Comparison of ENCODE assay signal across 21 mouse cellular contexts in the genomic region with DNA sequence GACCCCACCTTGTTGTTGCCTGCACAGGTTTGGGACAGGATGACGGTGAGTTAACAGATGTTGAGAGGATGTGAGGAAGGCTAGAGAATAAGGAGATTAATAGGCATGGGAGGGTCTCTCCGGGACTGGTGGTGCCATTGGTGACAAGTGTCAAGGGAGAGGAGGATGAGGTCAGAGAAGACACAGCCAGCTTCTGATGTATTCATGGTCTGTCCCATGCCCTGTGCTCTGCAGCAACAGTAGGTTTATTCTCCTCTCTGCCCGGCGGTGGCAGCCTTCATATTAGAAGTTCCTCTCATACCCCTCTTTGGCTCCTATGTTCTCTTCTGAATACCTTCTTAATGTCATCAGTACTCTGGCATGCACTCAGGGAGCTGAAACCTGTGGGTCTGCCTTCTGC. TPM values are rescaled to one million over a fixed set of nuclear protein-coding genes. Genes with fewer than 3 reads are reported as not detected.
DNase-seq lines count a peak whose midpoint lies in the region; ATAC-seq and TF ChIP-seq lines count a peak whose summit lies in the region.
"Had no signal": no experiment of that assay in that cellular context is flagged by ENCODE, and none has a peak within 500 bp of the region (broad histone marks: within the 10 kb centered on the region; RNA-seq: fewer than 3 reads in every experiment).

No protein-coding gene starts in this region.

- TF ChIP-seq POLR2A in cortical plate, adult 2 months (IDR thresholded peaks at IDR 0.05; ENCODE audit: extremely low read depth, insufficient read depth, low read length): no peak

- no peaks in the 10 kb centered on the region; the same call in 1 of the 2 replicates for H3K4me1 ChIP-seq in cortical plate, adult 2 months (ENCODE audit: control insufficient read depth, insufficient read depth, low read length)
- no peaks in the 10 kb centered on the region for H3K4me1 ChIP-seq in forebrain, postnatal 0 days (ENCODE audit: insufficient read depth)
- H3K4me1 ChIP-seq: embryonic facial prominence, embryonic 10.5 days; embryonic facial prominence, embryonic 12.5 days; forebrain, embryonic 10.5 days; forebrain, embryonic 12.5 days had no signal

- peak overlapping the region; percentile 69 for H3K27ac ChIP-seq in layer of hippocampus, adult 2 months
- peak overlapping the region; percentile 37 for H3K27ac ChIP-seq in left cerebral cortex, adult 2 months
- peak overlapping the region; percentile 57; the same call in 1 of the 2 replicates for H3K27ac ChIP-seq in cortical plate, adult 2 months (ENCODE audit: insufficient read depth, low read length)
- no peak overlapping the region for H3K27ac ChIP-seq in forebrain, postnatal 0 days (ENCODE audit: low read depth, low read length)
- H3K27ac ChIP-seq: embryonic facial prominence, embryonic 10.5 days; embryonic facial prominence, embryonic 12.5 days; forebrain, embryonic 10.5 days; forebrain, embryonic 12.5 days had no signal

- H3K36me3 ChIP-seq in forebrain, postnatal 0 days (ENCODE audit: insufficient read depth): peaks cover 44% of the 10 kb centered on the region

- no peak for TF ChIP-seq CTCF in layer of hippocampus, adult 2 months (conservative IDR thresholded peaks at IDR 0.05)
- TF ChIP-seq CTCF in left cerebral cortex, adult 2 months (IDR thresholded peaks at IDR 0.05): no peak
- TF ChIP-seq CTCF in cortical plate, adult 2 months (IDR thresholded peaks at IDR 0.05; ENCODE audit: extremely low read depth, insufficient read depth, low read length): no peak
- no peak for TF ChIP-seq CTCF in forebrain, postnatal 0 days (IDR thresholded peaks at IDR 0.05; ENCODE audit: low read depth)

- no peak overlapping the region for H3K9ac ChIP-seq in forebrain, postnatal 0 days
- H3K9ac ChIP-seq: embryonic facial prominence, embryonic 12.5 days; forebrain, embryonic 12.5 days had no signal

- intact Hi-C loops in left cerebral cortex, adult 2 months (cut with DNase I): no loop called here
- intact Hi-C loops in left cerebral cortex, postnatal 36 days (cut with DNase I): no loop called here

- H3K27me3 ChIP-seq in forebrain, postnatal 0 days (ENCODE audit: insufficient read depth, low read length): no peaks in the 10 kb centered on the region
- H3K27me3 ChIP-seq: embryonic facial prominence, embryonic 12.5 days; forebrain, embryonic 12.5 days had no signal

- WGBS in forebrain, postnatal 0 days: 96% methylated on average over 4 of the region's 4 CpGs

- no peaks in the 10 kb centered on the region for H3K9me3 ChIP-seq in forebrain, postnatal 0 days (ENCODE audit: low read length)
- H3K9me3 ChIP-seq: embryonic facial prominence, embryonic 10.5 days; embryonic facial prominence, embryonic 12.5 days; forebrain, embryonic 10.5 days; forebrain, embryonic 12.5 days had no signal

- ATAC-seq in forebrain, postnatal 0 days: no peak
- ATAC-seq: forebrain, embryonic 14.5 days; forebrain, embryonic 16.5 days had no signal

- no peak for DNase-seq in layer of hippocampus, adult 2 months (ENCODE audit: low spot score in 2 of 2)
- no peak for DNase-seq in layer of hippocampus, adult 8-10 months (ENCODE audit: low spot score in 2 of 2)
- no peak for DNase-seq in left cerebral cortex, adult 2 months (ENCODE audit: extremely low spot score in 1 of 2, low spot score in 2 of 2)
- DNase-seq in left cerebral cortex, postnatal 36 days (ENCODE audit: low spot score in 2 of 2): no peak
- DNase-seq in forebrain, postnatal 0 days: no peak
- DNase-seq in lung, postnatal 14 days: no peak
- DNase-seq: adrenal gland, adult 2 months; adrenal gland, postnatal 10 days; adrenal gland, postnatal 25 days; cerebellum, adult 11-12 months; cerebellum, adult 2 months; cerebellum, adult 9-10 months; cerebellum, postnatal 10 days; cerebellum, postnatal 25 days had no signal

- no peak overlapping the region for H3K4me2 ChIP-seq in forebrain, postnatal 0 days (ENCODE audit: low read depth)
- H3K4me2 ChIP-seq: embryonic facial prominence, embryonic 12.5 days; forebrain, embryonic 12.5 days had no signal

- H3K4me3 ChIP-seq in layer of hippocampus, adult 2 months: no peak overlapping the region
- H3K4me3 ChIP-seq in left cerebral cortex, adult 2 months: no peak overlapping the region
- no peak overlapping the region for H3K4me3 ChIP-seq in cortical plate, adult 2 months (ENCODE audit: insufficient read depth, low read length)
- no peak overlapping the region for H3K4me3 ChIP-seq in forebrain, postnatal 0 days (ENCODE audit: low read depth, low read length)
- H3K4me3 ChIP-seq: embryonic facial prominence, embryonic 10.5 days; embryonic facial prominence, embryonic 12.5 days; forebrain, embryonic 10.5 days; forebrain, embryonic 12.5 days had no signal

RNA-seq across cellular contexts. Expression of gene Tecpr2, which starts 31.2 kb away (rescaled TPM):
- total RNA-seq in layer of hippocampus, adult 2 months (2021): 10 to 100 TPM; 39.5 to 42.0 TPM
- total RNA-seq in layer of hippocampus, adult 8-10 months (2022): 10 to 100 TPM; 40.1 to 46.1 (median 44.4) TPM
- total RNA-seq in left cerebral cortex, adult 2 months (2021): 10 to 100 TPM; 46.7 to 50.0 TPM
- total RNA-seq in left cerebral cortex, postnatal 36 days (2021): 10 to 100 TPM; 51.4 TPM
- polyA plus RNA-seq in cortical plate, adult 2 months (2012; rRNA removed): 35.3 and 36.9 TPM in 2 replicates
- total RNA-seq in forebrain, postnatal 0 days (2014; rRNA removed): 20.8 and 25.6 TPM in 2 replicates
- 3.4 and 5.6 TPM in 2 replicates for polyA plus RNA-seq in forebrain, postnatal 0 days (2015; fragmentation: Nextera tagmentation; extraction: Ambion mirVana)

RNA-seq across cellular contexts. Expression of gene Cinp, which starts 31.3 kb away (rescaled TPM):
- total RNA-seq in layer of hippocampus, adult 2 months (2021): 10 to 100 TPM; 63.4 to 65.1 TPM
- total RNA-seq in layer of hippocampus, adult 8-10 months (2022): 10 to 100 TPM; 47.1 to 66.8 (median 55.9) TPM
- total RNA-seq in left cerebral cortex, adult 2 months (2021): 100 to 1,000 TPM in 1 of 2 experiments, 10 to 100 TPM in 1; 94.4 to 107 TPM
- 100 to 1,000 TPM; 100 to 103 TPM for total RNA-seq in left cerebral cortex, postnatal 36 days (2021)
- 116 and 121 TPM in 2 replicates for polyA plus RNA-seq in cortical plate, adult 2 months (2012; rRNA removed)
- total RNA-seq in forebrain, postnatal 0 days (2014; rRNA removed): 93.6 and 116 TPM in 2 replicates
- 82.2 and 92.3 TPM in 2 replicates for polyA plus RNA-seq in forebrain, postnatal 0 days (2015; fragmentation: Nextera tagmentation; extraction: Ambion mirVana)

RNA-seq across cellular contexts. Expression of gene Ankrd9, which starts 58.6 kb away (rescaled TPM):
- total RNA-seq in layer of hippocampus, adult 2 months (2021): 10 to 100 TPM; 10.8 to 14.1 TPM
- 10 to 100 TPM; 12.5 to 14.0 (median 12.8) TPM for total RNA-seq in layer of hippocampus, adult 8-10 months (2022)
- total RNA-seq in left cerebral cortex, adult 2 months (2021): 10 to 100 TPM; 18.8 to 21.4 TPM
- 10 to 100 TPM; 15.1 to 19.4 TPM for total RNA-seq in left cerebral cortex, postnatal 36 days (2021)
- polyA plus RNA-seq in cortical plate, adult 2 months (2012; rRNA removed): 34.7 and 34.8 TPM in 2 replicates
- 7.6 and 8.7 TPM in 2 replicates for total RNA-seq in forebrain, postnatal 0 days (2014; rRNA removed)
- 7.8 and 10.2 TPM in 2 replicates for polyA plus RNA-seq in forebrain, postnatal 0 days (2015; fragmentation: Nextera tagmentation; extraction: Ambion mirVana)
